Mouse (Mus musculus) granulocyte monocyte progenitor cell, adult 5-6 weeks (primary cell): Measurements from ENCODE around the gene Aldh1l1. TPM values are rescaled to one million over a fixed set of nuclear protein-coding genes. Genes with fewer than 3 reads are reported as not detected.
"Not testable (repeated sequence)": the region's sequence is repeated elsewhere in the genome, so short reads cannot be mapped to it uniquely, and the experiment has no call there.

Experiments
- ATAC-seq: replicated peaks from 2 replicates; pipeline ENCODE4 v1.8.0; 2016; ENCODE audit warnings: mild to moderate bottlenecking, moderate TSS enrichment, inconsistent platforms; ENCODE audit not compliant: poor library complexity, severe bottlenecking
- total RNA-seq, 2 experiments: library from RNA; stranded (forward) in 1 of 2; stranded (reverse) in 1 of 2; fragments of 200-712, 200-1000 nt in 1 of 2; fragments of >200 nt in 1 of 2; fragmentation: Nextera tagmentation in 1 of 2; gene quantifications; 2 replicates each; pipeline ENCODE4 v1.2.3; 2014 to 2017

Gene Aldh1l1
- total RNA-seq, 2 experiments from 2014 or later, result 2.6 to 9.5 TPM

GRCm38 (mm10) chr6:90613277-90613676 lies 127.0 kb downstream of the Aldh1l1 start:
- no peak for ATAC-seq

DNA sequence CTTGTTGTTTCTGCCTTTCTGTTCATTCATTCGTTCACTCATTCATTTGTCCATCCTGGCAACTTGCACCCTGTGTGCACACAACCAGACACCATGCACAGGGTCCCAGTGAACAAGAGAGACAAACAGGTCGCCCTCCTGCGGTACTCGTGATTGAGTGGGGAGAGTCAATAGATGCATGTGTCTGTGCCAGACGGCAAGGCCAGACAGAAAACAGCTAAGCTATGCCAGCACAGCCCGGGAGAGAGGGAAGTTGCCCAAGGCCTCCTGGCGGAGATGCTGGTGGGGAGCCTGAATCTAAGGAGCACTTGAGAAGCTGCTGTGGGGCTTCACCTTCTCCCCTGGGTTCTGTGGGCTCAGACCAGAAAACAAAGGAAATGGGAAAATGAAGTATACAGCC lies 129.1 kb downstream of the Aldh1l1 start:
- no peak for ATAC-seq

DNA sequence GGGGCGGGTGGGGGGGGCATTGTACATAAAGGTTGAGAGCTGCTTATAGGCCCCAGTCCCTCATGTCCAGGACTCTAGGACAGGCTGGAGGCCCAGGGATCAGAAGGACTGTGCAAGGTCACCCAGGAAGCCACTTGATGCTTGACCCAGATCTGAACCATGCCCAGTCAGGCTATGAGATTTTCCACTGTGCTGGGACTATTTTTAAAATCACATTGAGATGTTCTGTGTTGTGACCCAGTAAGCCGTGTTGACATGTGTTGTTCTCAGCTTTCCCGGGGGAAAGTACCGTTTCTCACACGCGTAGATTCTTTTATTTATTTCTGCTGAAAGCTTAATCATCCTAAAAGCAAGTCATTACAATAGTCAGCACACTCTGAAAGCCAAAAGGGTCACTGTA lies 129.8 kb downstream of the Aldh1l1 start:
- ATAC-seq, result no peak

DNA sequence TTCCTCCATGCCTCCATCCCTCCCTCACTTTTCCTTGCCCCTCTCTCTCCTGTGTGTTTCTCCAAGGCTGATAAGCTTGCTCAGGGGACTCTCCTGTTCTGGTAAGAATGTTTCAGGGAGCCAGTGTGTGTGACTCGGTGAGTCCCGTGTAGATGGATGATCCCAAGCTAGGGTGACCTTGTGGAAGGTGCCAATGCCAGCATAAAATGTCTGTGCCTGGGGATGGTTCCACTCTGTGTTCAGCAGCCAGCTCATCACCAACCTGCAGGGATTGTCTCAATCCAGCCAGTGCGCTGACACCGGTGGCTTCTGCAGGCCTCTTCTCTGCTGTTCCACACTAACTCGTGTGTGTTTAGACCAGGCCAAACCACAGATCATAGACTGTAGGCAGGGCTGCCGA lies 130.3 kb downstream of the Aldh1l1 start:
- no peak for ATAC-seq

DNA sequence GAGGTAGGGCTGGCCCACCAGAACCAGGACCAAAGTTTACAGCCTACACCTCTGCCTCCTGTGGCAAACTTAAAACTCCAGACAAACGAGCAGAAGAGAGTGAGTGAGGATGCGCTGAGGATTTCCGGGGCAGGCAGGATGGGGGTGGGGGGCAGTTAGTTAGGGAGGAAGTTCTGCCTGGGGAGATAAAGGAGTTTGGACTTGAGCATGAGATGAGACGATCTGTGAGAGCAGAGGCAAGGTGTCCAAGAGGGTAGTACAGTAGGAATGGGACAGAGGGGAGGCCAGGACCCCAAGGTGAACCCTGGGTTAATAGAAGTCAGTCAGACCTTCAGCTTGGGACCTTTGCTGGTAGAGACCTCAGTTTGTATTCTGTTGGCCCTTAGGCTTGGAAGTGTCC lies 132.0 kb downstream of the Aldh1l1 start:
- peak; percentile 42 for ATAC-seq

- ATAC-seq, result peak; percentile 62
Observed at GRCm38 (mm10) chr6:90618821-90619636, 132.8 kb downstream of the Aldh1l1 start.

DNA sequence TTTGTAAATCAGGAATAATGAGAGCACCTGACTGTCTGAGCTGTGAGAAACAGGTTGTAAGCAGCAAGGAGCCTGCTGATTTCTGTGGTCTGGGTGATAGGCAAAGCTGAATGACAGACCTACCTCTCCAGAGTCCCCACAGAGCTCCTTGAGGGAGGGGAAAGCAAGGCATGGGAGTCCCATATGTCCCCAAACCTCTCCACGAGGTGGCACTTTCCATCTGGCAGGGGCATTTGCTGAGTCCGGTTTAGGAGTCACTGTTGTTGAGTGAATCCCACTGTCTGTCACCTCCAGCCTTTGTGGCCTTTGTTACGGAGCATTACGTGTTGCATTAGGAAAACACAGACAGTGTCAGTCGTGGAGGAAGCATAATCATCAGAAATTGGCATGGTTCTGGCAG lies 133.7 kb downstream of the Aldh1l1 start:
- no peak for ATAC-seq

- ATAC-seq, result no peak
Observed at GRCm38 (mm10) chr6:90620791-90621583, 134.8 kb downstream of the Aldh1l1 start.

DNA sequence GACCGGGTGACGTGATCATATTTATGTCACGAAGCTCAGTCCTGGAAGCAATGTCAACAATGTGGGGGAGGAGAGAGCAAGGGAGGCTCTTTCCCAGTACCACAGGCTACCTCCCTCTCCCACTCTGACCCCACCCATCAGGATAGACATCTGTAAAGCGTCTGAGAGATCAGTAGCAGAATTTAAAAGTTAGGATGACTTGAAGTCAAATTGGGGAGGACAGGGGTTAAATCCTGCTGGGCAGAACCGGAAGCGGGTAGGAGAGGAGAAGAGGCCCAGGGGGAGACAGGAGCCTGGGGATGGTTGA lies 135.3 kb downstream of the Aldh1l1 start:
- no peak for ATAC-seq

- no peak for ATAC-seq
Observed at GRCm38 (mm10) chr6:90622758-90623455, 136.7 kb downstream of the Aldh1l1 start.

- no peak for ATAC-seq
Observed at GRCm38 (mm10) chr6:90623456-90623836, 137.2 kb downstream of the Aldh1l1 start.

DNA sequence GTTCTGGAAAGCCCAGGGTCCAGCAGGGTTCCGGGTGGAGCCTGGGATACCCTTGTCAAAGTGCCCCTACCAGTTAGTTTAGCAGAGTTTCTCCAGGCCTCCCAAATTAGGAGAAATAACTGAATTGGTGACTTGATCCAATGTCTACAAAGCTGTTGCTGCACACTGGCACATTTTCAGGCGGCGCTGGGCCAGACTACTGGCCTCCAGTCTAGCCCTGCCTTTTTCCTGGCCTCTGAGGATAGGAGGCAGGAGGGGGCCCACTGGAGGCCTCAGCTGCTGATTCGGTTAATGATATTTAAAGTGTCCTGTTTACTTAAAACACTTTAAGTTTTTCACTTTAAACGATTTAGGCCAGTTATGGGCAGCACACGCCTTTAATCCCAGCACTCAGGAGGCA lies 138.0 kb downstream of the Aldh1l1 start:
- ATAC-seq, result no peak

DNA sequence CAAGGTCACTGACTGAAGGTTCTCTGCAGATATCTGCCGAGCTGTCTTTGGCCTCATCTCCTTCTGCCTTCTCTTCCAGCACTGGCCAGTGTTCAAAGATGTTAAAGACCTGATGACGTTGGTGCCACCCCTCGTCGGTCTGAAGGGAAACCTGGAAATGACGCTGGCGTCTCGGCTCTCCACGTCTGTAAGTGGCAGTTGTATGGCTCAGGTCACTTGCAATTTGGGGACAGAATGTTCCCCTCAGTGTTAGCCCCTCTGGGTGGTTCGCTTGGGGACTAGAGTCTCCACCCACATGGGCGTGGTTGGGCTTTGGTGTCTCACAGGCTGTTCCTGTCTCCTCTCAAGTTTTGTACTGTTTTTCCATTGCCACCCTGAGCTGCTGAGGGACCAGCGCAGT lies 138.5 kb downstream of the Aldh1l1 start:
- no peak for ATAC-seq

GRCm38 (mm10) chr6:90625207-90625994 lies 139.2 kb downstream of the Aldh1l1 start:
- ATAC-seq, result no peak

DNA sequence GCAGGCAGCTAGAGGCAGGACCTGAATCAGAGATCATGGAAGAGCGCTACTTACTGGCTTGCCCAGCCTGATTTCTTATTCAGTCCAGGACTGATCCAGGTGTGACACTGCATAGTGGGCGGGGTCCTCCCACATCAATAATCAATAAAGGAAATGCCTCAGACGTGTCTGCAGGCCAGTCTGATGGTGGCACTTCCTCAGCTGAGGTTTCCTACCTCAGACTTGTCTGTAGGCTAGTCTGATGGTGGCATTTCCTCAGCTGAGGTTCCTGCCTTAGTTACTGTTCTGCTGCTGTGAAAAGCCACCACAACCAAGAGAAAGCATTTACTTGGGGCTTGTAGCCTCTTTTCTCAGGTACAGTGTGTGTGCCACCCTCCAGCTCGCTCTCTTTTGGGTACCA lies 141.3 kb downstream of the Aldh1l1 start:
- ATAC-seq, result no peak

DNA sequence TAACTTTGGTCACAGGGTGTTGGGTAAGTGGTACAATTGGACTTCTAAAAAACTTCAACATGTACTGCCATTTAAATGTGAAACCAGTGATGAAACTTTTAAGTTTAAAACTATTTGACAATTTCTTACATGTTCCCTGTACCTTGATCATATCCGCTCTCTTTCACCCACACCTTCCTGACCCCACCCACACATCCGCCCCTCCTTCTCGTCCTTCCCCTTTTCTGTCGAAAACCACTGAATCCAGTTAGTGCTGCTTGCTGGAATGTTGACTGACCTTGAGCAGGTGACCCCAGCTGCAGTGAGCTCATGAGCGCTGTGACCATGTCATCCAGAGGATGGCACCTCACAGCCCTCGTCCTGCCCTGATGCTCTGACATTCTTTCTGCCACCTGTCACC lies 143.3 kb downstream of the Aldh1l1 start:
- ATAC-seq, result peak; percentile 81

DNA sequence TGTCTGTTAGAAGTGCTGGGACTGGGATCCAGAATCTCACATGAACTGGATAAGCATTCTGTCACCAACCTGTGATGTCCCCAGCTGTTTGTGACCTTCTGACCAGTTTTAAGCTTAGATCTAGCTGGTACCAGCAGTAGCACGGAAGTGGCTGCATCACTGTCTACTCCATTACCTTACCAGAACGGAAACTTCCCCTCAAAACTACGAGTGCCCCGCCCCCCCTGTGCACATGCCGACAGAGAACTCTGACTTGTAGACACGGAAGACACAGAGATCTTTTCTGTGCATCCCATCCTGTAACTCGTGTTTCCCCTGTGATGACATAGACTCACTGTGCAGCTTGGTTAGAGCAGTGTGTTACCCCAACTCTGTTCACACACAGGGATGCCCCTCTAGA lies 144.2 kb downstream of the Aldh1l1 start:
- ATAC-seq, result peak; percentile 24; the same call in 1 of the 2 replicates

GRCm38 (mm10) chr6:90632526-90632925 lies 146.3 kb downstream of the Aldh1l1 start:
- not testable (repeated sequence) for ATAC-seq

DNA sequence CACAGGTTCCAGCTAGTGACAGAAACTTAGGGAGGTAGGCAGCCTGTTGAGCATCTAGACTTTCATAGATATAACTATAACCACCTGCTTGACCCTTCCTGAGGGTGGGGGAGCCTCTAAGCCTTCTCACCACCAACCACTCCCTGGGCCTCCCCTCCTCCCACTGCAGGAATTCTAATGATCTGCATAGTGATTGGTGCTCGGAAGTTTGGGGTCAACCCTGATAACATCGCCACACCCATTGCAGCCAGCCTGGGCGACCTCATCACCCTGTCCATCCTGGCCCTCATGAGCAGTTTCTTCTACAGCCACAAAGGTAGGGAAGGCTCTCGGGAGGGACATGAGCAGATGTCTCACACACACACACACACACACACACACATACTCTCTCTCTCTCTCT lies 148.9 kb downstream of the Aldh1l1 start:
- no peak for ATAC-seq

- no peak for ATAC-seq
Observed at GRCm38 (mm10) chr6:90635611-90636010, 149.4 kb downstream of the Aldh1l1 start.
